Mouse (Mus musculus) embryo, embryonic 9.5 days (tissue): Measurements from ENCODE around the gene Gpr162.
"Not testable (repeated sequence)": the region's sequence is repeated elsewhere in the genome, so short reads cannot be mapped to it uniquely, and the experiment has no call there.

Experiments
- DNase-seq: peaks from one replicate; pipeline ENCODE4 v3.0.0-alpha.2; 2017; ENCODE audit errors: extremely low spot score

The Gpr162 gene

DNA sequence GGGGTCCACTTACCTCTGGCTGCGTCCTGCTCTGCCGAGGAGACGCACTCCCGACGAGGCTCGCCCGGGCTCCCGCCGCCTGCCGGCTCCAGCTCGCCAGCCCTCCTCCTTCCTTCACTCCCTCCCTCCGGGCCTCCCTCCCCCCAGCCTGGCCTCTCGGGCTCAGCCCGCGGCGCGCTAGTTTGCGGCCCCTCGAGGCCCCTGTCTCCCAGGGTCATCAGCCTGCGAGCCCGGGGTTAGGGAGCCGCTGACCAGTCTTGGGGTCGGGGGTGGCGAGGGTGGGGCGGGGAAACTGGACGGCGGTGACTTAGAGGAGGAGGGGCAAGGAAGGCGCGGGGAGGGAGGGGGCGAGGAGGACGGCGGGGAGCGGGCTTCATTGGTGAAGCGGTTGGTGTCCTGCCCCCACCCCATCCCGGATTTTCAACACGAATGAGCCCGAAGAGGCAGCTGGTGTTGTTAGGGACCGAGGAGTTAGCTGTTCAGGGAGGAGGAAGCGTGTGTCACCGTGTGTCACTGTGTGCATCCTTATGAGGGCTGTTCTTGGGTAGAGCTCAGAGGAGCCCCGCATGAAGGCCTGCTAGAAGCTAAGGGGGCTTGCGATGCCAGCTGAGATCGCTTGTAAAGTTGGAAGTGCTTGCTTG lies at the start of gene Gpr162:
Gene Gpr162 (minus strand): TSS at position 326 of the 641 bp plus-strand sequence.
- DNase-seq: peak; percentile 82

DNA sequence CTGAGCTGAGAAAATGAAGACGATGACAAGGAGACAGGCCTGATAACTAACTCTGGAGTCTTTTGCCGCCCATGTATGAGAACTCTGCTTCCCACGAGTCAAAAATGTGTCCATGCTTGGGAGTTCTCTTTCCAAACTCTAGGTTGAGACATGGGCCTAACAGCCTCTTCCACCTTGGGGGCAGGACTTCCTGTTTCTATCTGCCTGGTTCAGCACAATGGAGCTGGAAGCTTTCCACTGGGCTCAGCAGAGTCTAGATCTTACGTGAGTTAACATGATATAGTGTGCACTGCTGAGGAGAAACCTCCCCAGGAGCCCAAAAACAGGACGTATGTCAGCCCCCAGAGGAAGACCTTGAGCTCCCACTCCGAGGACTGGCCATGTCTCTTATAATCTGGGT lies 49.4 kb upstream of the Gpr162 start:
- no peak for DNase-seq

GRCm38 (mm10) chr6:124911533-124912218 lies 47.9 kb upstream of the Gpr162 start, which contains the start of gene Lag3:
Lag3 (minus strand) TSS chr6:124911705.
- no peak for DNase-seq

DNA sequence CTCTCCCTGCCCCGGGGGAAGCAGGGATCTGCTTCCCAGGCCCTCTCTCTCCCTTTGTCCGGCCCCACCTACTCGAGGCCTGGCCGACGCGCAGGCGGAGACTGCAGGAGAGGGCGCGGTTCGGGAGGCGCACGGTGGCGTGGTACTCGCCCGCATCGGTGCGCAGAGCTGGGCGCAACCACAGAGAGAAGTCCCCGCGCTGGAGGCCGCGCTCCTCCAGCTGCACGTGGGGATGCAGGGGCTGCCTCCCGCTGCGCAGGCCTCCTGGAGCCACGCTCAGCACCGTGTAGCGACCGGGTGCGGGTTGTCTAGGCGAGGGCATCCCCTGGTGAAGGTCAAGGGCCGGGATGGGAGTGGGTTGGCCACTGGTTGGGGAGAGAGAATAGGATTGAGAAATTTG lies 46.2 kb upstream of the Gpr162 start:
- peak; percentile 47 for DNase-seq

GRCm38 (mm10) chr6:124907767-124908166 lies 44.0 kb upstream of the Gpr162 start:
- DNase-seq: no peak

DNA sequence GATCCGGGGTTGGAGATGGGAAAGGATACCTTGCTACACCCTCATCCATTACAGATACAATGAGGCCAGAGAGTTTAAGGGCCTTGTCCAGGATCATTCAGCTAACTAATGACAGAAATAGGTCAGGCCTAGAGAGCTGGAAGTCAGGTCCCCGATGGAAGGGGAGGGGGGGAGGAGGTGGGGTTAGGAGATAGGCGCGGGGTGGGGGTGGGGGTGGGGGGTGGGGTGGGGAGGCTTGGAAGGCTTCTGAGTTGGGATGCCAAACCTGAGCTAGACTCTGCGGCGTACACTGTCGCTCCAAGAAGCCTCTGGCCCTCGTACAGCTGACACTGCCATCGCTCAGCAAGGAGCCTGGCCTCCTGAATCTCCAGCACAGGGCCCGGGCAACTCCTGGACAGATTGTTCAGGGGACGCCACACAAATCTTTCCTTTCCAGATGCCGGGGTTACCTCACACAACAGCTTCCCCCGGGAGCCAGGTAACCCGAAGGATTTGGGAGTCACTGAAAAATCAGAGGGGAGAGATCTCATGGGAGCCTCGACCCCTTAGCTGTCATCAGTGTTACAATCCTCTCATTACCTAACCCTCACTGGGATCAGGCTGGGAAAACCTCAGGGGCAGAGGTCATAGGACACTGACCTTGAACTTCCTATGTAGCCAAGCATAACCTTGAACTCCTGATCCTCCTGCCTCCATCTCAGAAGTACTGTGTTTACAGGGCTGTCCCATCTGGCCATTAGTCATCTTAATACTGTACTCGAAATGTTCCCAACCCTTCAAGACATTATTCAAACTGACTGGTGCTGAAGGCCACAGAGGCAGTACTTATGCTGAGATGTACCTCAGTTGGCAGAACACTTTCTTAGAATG lies 41.4 kb upstream of the Gpr162 start:
- no peak for DNase-seq

GRCm38 (mm10) chr6:124904161-124904981 lies 40.6 kb upstream of the Gpr162 start:
- DNase-seq: peak; percentile 85

GRCm38 (mm10) chr6:124903580-124904151 lies 39.9 kb upstream of the Gpr162 start:
- DNase-seq: peak; percentile 97

DNA sequence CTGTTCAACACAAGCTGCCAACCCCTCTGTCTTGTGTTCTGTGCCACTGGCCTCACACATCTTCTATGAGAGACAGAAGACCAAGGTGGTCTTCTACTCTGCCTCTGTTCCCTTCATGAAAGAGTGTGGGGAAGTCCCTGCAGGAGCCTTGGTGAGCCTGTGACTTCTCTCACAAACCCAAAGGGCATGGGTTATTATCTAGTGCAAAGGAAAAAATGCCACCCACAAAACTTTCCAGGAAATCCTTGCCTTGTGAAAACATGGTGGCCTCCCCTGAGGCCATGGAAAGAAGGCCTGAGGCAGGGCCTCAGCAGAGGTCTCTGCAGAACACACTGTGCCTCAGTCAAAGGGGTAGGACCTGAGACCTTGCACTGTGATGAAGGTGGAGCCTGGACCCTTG lies 38.1 kb upstream of the Gpr162 start:
- no peak for DNase-seq

DNA sequence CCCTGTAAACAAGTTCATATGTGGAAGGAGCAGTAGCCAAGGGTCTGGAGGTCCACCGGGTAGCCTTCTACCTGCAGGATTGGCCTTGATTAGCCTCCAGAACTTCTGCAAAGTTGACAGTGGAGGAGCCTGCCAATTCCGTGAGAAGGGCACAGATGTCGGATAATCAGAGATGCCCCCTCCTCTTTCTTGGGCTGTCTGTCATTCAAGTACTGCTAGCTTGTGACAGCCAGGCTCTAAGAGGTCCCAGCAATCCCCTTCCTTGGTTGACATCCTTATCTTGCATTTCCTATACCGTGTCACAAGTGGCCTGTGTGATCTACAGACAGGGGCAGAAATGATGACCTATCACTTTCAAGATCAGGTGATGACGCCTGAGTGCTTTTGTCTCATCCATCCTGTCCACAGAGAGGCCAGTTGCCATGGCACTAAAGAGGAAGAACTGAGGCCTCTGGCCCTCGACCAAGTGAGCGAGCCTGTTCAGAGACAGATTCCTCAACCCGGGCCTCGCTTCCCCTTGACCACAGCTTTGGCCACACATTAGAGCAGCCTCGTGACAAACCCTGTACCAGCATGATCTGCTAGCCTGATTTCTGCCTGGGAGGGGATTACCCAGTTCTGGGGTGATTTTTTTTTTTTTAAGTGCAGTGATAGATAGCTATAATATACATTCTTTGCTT lies 37.2 kb upstream of the Gpr162 start:
- DNase-seq: no peak

DNA sequence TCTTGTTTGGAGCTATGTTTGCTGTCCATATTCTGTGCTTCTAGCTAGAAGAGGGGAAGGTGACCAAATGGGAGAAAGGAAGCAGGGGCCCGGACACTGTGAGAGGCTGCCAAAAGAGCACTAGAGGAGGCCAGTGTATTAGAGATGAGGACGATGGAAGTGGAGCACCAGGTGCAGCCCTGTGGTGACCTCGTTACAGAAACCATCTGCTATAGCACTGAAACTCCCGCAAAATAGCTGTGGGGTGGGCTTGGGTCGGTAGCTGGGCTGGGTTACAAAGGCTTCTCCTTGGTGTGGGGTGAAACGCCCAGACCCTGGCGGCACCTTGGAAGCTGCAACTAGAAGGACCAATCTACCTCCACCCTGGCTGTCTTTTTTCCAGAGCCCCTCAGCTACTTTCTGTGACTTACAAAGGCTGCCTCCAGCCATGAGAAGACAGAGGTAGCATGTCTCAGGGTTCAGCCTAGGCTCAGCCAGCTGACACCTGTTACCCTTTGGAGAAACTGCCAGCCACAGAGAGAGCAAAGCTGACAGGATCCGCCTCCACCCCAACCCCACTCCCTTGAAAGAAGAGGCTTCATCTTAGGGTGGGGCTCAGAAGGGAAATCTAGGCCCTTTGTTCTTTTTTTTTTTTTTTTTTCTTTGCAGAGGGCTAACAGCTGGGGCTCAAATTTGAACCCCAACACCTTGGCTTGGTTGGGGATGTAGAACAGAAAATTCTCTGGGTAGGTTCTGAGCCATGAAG lies 36.4 kb upstream of the Gpr162 start:
- no peak for DNase-seq

- DNase-seq: no peak
These were observed 34.6 kb upstream of the Gpr162 start for GRCm38 (mm10) chr6:124898359-124898758.

DNA sequence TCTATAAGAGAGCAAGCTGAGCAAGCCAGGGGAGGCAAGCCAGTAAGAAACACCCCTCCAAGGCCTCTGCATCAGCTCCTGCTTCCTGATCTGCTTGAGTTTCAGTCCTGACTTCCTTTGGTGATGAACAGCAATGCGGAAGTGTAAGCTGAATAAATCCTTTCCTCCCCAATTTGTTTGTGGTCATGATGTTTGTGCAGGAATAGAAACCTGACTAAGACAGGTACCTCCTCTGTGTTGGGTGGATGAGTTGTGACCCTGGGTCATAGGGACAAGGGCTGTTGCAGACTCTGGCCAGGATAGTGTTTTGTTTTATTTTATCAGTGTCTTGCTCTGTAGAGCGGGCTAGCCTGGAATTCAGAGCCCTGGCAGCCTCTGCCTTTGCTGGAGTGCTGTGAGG lies 30.3 kb upstream of the Gpr162 start:
- not testable (repeated sequence) for DNase-seq

DNA sequence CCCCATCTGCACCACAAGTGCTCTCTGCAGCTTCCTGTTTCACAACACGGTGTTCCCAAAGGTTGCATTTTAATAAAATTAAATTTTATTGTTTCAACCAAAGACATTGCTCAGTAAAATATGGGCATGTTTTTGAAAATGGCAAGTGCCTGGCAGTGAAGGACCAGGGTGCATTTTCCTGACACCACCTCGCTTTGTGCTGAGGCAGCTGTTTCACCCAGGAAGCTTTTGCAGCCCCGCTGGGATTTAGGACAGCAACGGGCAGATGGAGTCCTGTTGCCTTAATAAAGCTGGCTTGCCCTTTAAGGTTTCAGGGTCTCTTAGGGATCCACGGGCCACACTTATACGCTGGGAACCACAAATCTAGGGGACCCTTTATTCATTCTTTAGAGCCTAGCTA lies 27.2 kb upstream of the Gpr162 start:
- no peak for DNase-seq

DNA sequence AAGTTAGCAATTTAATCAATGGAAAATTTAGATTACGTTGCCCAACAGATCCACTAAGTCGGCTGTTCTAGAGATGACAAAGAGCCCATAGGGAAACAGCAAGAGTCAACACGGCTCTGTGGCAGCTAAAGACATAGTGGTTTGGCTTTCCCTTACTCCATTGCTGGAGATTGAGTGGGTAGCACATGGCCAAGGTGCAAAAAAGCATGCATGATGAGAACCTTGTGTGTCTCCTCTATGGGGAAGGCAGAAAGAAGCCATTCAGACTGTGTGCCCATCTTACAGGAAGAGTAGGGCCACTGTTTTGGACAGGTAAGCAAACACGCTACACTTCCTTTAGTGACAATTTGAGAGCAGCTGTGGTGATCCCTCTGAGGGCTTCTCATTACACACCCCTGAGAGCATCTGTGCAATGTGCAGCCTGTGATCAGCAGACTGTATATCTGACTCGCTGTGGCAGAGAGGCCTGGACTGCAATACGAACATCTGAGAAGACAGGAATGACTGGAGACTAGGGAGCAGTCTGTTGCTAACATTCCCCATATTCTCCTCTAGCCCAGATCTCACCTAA lies 24.9 kb upstream of the Gpr162 start:
- no peak for DNase-seq

DNA sequence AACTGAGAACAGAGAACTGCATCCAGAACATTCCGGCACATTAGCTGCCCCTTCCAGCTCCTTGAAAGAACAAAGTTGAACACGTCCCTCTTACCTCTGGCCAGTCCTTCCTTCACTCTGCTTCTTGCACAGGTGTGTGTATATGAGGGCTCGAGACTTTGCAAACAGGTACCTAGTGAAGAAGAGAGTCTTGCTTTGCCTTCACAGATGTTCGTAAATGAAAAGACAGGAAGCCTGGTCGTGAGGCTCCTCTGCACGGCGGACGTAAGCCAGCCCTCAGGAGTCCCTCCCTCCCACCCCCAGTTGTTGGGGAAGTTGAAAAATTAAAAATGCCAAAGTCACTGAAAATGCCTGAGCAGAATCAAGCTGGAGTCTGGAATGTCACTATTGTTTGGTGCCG lies 24.2 kb upstream of the Gpr162 start, which contains the start of gene Cd4:
Gene Cd4 (minus strand): TSS at position 236 of the 400 bp plus-strand sequence.
- DNase-seq: no peak

DNA sequence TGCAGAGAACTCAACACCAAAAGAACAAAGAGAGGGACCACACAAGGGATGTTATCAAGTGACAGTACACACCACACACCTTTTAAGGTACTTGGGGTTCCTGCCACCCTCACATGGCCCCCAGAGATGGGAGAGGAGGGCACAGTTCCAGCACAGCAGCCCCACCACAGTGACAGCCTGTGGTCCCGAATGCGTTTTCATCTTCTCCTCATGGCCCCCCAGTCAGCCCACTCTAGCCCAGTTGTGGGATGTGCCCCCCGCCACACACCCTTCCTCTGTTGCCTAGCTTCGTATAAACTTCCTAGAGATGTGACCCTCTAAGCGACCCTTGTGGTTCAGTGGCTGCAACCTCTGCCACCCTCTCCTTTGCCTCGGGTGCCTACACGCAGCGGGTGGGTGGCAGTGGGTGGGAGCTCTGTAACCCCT lies 22.2 kb upstream of the Gpr162 start:
- no peak for DNase-seq

DNA sequence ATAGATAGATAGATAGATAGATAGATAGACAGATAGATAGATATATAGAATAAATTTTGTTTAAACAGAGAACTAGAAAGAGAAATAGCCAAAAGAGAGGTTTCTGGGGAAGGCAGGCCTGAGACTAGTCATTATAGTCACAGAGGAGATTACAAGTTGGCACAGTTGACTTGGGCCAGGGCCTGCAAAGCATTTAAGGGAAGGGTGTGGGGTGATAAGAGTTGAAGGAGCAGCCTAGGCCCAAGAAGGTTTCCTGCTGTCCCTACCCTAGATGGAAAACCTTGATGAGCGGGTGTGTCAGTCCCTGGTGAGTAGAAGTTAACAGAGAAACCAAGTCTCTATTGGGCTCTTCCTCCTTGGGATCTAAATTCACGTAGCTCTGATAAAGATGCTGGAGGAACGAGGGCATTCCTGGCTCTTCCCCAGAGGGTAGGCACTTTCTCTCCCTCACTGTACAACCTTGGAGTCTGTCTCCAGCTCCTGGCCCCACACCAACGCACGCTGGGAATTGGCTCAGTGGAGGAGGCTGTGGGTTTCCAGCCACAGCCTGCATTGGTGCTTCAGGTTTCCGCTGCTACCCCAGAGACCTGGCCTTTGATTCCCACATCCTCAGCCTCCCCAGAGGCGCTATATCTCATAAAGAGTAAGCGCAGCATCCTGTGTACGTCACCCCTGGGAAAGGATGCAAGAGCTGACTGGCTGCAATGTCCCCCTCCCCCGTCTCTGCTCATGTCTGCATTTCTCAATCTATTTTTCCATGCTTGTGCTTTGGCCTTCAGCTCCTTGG lies 21.1 kb upstream of the Gpr162 start:
- no peak for DNase-seq

GRCm38 (mm10) chr6:124883351-124883750 lies 19.6 kb upstream of the Gpr162 start:
- DNase-seq: no peak
